Mouse (Mus musculus): ENCODE data around the gene Mab21l3.

The Mab21l3 gene

GRCm38 (mm10) chr3:101848816-101849215 lies at the start of gene Mab21l3:
TSS of gene Mab21l3 (minus strand) at chr3:101848959.
- WGBS, result 89% methylated on average over 5 of the region's 5 CpGs

GRCm38 (mm10) chr3:101897377-101897974 lies 48.7 kb upstream of the Mab21l3 start:
- 85% methylated on average over 15 of the region's 15 CpGs for WGBS

- WGBS, result 41% methylated on average over 9 of the region's 9 CpGs
Observed at GRCm38 (mm10) chr3:101896893-101897292, 48.1 kb upstream of the Mab21l3 start.

GRCm38 (mm10) chr3:101895376-101895910 lies 46.7 kb upstream of the Mab21l3 start:
- 90% methylated on average over 7 of the region's 7 CpGs for WGBS

GRCm38 (mm10) chr3:101885591-101885990 lies 36.8 kb upstream of the Mab21l3 start:
- 42% methylated on average over 3 of the region's 3 CpGs for WGBS

- WGBS, result 80% methylated on average over 4 of the region's 4 CpGs
Observed at GRCm38 (mm10) chr3:101885041-101885440, 36.3 kb upstream of the Mab21l3 start.

GRCm38 (mm10) chr3:101883902-101884301 lies 35.1 kb upstream of the Mab21l3 start:
- 89% methylated on average over 3 of the region's 3 CpGs for WGBS

GRCm38 (mm10) chr3:101881721-101882120 lies 33.0 kb upstream of the Mab21l3 start:
- 60% methylated on average over 9 of the region's 9 CpGs for WGBS

- WGBS, result 82% methylated on average over 6 of the region's 6 CpGs
Observed at GRCm38 (mm10) chr3:101880818-101881217, 32.1 kb upstream of the Mab21l3 start.

- WGBS, result 79% methylated on average over 5 of the region's 5 CpGs
Observed at GRCm38 (mm10) chr3:101878136-101878535, 29.4 kb upstream of the Mab21l3 start.

GRCm38 (mm10) chr3:101876459-101877285 lies 27.9 kb upstream of the Mab21l3 start:
- WGBS, result 84% methylated on average over 7 of the region's 7 CpGs

- WGBS, result 77% methylated on average over 10 of the region's 10 CpGs
Observed at GRCm38 (mm10) chr3:101875258-101875920, 26.6 kb upstream of the Mab21l3 start.

GRCm38 (mm10) chr3:101873061-101873675 lies 24.4 kb upstream of the Mab21l3 start:
- WGBS, result 77% methylated on average over 7 of the region's 7 CpGs

- 91% methylated on average over 9 of the region's 9 CpGs for WGBS
Observed at GRCm38 (mm10) chr3:101871951-101872350, 23.2 kb upstream of the Mab21l3 start.

GRCm38 (mm10) chr3:101867001-101867421 lies 18.3 kb upstream of the Mab21l3 start:
- 48% methylated on average over 4 of the region's 4 CpGs for WGBS

GRCm38 (mm10) chr3:101861856-101862255 lies 13.1 kb upstream of the Mab21l3 start:
- 86% methylated on average over 3 of the region's 3 CpGs for WGBS

- WGBS, result 47% methylated on average over 7 of the region's 7 CpGs
Observed at GRCm38 (mm10) chr3:101860151-101860550, 11.4 kb upstream of the Mab21l3 start.

GRCm38 (mm10) chr3:101859740-101860139 lies 11.0 kb upstream of the Mab21l3 start:
- 68% methylated on average over 7 of the region's 7 CpGs for WGBS

GRCm38 (mm10) chr3:101854075-101854474 lies 5.3 kb upstream of the Mab21l3 start:
- WGBS, result 58% methylated on average over 1 of the region's 1 CpGs

GRCm38 (mm10) chr3:101851363-101851762 lies 2.6 kb upstream of the Mab21l3 start:
- WGBS, result 77% methylated on average over 6 of the region's 6 CpGs

GRCm38 (mm10) chr3:101846096-101846495 lies 2.7 kb downstream of the Mab21l3 start:
- WGBS, result 74% methylated on average over 4 of the region's 4 CpGs
